Mouse (Mus musculus): ENCODE data around the gene Arhgef28. TPM values are rescaled to one million over a fixed set of nuclear protein-coding genes. Genes with fewer than 3 reads are reported as not detected.

Gene Arhgef28
- total and polyA plus RNA-seq, 3 experiments: not detected

DNA sequence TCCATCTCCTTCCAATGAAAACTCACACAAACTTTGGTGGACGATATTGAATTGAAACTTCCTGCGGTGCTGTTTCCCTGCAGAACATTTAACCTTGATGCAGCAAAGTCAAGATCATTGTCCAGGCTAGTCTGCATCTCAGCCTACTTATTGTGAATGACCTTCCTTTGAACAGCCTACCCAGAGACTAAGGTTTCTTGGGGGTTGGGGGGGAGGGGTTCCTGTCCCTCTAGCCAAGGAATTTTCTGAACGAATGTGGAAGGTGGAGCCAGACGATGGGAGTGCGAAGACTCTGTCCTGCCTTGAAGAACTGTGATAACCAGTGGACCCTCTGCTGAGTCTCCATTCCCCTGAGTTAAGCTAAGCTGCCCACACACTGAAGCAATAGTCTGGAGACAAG lies 80.6 kb downstream of the Arhgef28 start:
- TF ChIP-seq TAL1 (IDR thresholded peaks at IDR 0.05; ENCODE audit: low read length) (no peak), RCOR1 (IDR thresholded peaks at IDR 0.05; ENCODE audit: low read depth, low read length) (no peak), SIN3A (IDR thresholded peaks at IDR 0.05; ENCODE audit: low read length) (no peak), SMC3 (IDR thresholded peaks at IDR 0.05; ENCODE audit: low read depth, low read length) (no peak), POLR2AphosphoS2 (IDR thresholded peaks at IDR 0.05; ENCODE audit: low read length) (no peak), MEF2A (IDR thresholded peaks at IDR 0.05; ENCODE audit: extremely low read depth, insufficient replicate concordance, low read depth, low read length, poor library complexity, severe bottlenecking) (no peak), GATA1 (IDR thresholded peaks at IDR 0.05; ENCODE audit: low read depth, low read length) (no peak), NRF1 (IDR thresholded peaks at IDR 0.05; ENCODE audit: insufficient read depth, low read depth, low read length, poor library complexity, severe bottlenecking) (no peak), NELFE (IDR thresholded peaks at IDR 0.05; ENCODE audit: low read depth, low read length) (no peak), ZKSCAN1 (IDR thresholded peaks at IDR 0.05; ENCODE audit: low read depth, low read length) (no peak), EP300 (IDR thresholded peaks at IDR 0.05; ENCODE audit: low read depth in 1 of 2, low read length in 2 of 2) (no peak), POLR2AphosphoS5 (IDR thresholded peaks at IDR 0.05; ENCODE audit: borderline replicate concordance, low read depth, low read length) (no peak), MXI1 (IDR thresholded peaks at IDR 0.05; ENCODE audit: low read depth, low read length) (no peak), CHD2 (IDR thresholded peaks at IDR 0.05; ENCODE audit: low read length) (no peak)
- Histone ChIP-seq H3K4me1 (ENCODE audit: control insufficient read depth in 1 of 2, insufficient read depth in 2 of 2, low read length in 2 of 2) (peaks cover 0 to 10% of the 10 kb centered on the region in 2 experiments; a peak in 3 of 4 replicates), H3K27me3 (ENCODE audit: control insufficient read depth in 1 of 2, insufficient read depth in 2 of 2, low read length in 2 of 2) (no peaks in the 10 kb centered on the region), H3K79me2 (ENCODE audit: control insufficient read depth, insufficient read depth, low read length, poor library complexity) (no peaks in the 10 kb centered on the region), H3K9ac (ENCODE audit: control insufficient read depth, low read depth, low read length, poor library complexity, severe bottlenecking) (no peak overlapping the region), H3K27ac (ENCODE audit: control insufficient read depth, low read depth, low read length) (no peak overlapping the region), H3K36me3 (ENCODE audit: control insufficient read depth in 1 of 2, insufficient read depth in 2 of 2, low read length in 2 of 2) (peaks cover 0 to 6% of the 10 kb centered on the region in 2 experiments; a peak in 1 of 4 replicates), H3K4me3 (ENCODE audit: control insufficient read depth in 1 of 2, insufficient read depth in 1 of 2, low read depth in 2 of 2, low read length in 2 of 2) (no peak overlapping the region), H3K9me3 (replicated peaks; ENCODE audit: insufficient read depth, low read length) (no peaks in the 10 kb centered on the region)
- no peak for DNase-seq (ENCODE audit: low read depth, low spot score)

DNA sequence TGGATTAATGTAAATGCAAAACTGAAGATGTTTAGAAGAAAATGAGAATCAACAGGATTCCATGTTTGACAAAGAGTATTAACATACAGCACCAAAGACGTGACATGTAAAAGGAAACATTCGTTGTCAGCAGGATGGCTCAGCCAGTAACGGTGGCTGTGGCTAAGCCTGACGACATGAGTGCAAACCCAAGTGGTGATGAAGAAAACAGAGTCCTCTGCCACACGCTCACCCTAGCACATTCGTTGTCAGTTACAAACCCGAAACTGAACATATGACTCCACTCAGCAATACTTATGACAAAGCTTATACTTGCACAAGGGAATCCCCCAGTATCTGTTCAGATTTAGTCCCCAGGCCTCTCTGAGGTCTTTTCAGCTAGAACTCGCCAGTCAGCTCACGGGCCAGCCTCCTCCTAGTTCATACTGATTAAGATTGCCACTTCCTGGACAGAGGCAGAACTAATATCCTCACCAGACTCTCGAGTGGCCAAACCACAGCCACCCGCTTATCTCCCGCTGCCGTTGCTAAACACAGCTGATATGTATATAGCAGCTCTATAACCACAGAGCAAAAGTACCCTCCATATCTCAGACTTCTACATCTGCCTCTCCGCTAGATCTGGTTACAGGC lies 82.0 kb downstream of the Arhgef28 start:
- Histone ChIP-seq H3K4me3 (ENCODE audit: control insufficient read depth in 1 of 2, insufficient read depth in 1 of 2, low read depth in 2 of 2, low read length in 2 of 2) (no peak overlapping the region), H3K27ac (ENCODE audit: control insufficient read depth, low read depth, low read length) (no peak overlapping the region), H3K79me2 (ENCODE audit: control insufficient read depth, insufficient read depth, low read length, poor library complexity) (no peaks in the 10 kb centered on the region), H3K4me1 (ENCODE audit: control insufficient read depth in 1 of 2, insufficient read depth in 2 of 2, low read length in 2 of 2) (peaks cover 0 to 10% of the 10 kb centered on the region in 2 experiments; a peak in 3 of 4 replicates), H3K9me3 (replicated peaks; ENCODE audit: insufficient read depth, low read length) (no peaks in the 10 kb centered on the region), H3K27me3 (ENCODE audit: control insufficient read depth in 1 of 2, insufficient read depth in 2 of 2, low read length in 2 of 2) (no peaks in the 10 kb centered on the region), H3K36me3 (ENCODE audit: control insufficient read depth in 1 of 2, insufficient read depth in 2 of 2, low read length in 2 of 2) (peaks cover 0 to 6% of the 10 kb centered on the region in 2 experiments; a peak in 1 of 4 replicates), H3K9ac (ENCODE audit: control insufficient read depth, low read depth, low read length, poor library complexity, severe bottlenecking) (no peak overlapping the region)
- DNase-seq (ENCODE audit: low read depth, low spot score): peak; percentile 79
- TF ChIP-seq USF1 (IDR thresholded peaks at IDR 0.05; ENCODE audit: low read depth, low read length): no peak
- peak; percentile 66; the same call in 1 of the 2 replicates for TF ChIP-seq MAFK (IDR thresholded peaks at IDR 0.05; ENCODE audit: borderline replicate concordance, low read depth, low read length)
- TF ChIP-seq SMC3 (IDR thresholded peaks at IDR 0.05; ENCODE audit: low read depth, low read length): no peak
- TF ChIP-seq RCOR1 (IDR thresholded peaks at IDR 0.05; ENCODE audit: low read depth, low read length): peak; percentile 92
- TF ChIP-seq ZNF384 (IDR thresholded peaks at IDR 0.05; ENCODE audit: low read depth, low read length): no peak
- peak; percentile 89 for TF ChIP-seq GATA1 (IDR thresholded peaks at IDR 0.05; ENCODE audit: low read depth, low read length)
- TF ChIP-seq MYC (IDR thresholded peaks at IDR 0.05; ENCODE audit: low read depth, low read length): no peak
- TF ChIP-seq MYB (IDR thresholded peaks at IDR 0.05; ENCODE audit: low read depth, low read length): peak; percentile 74
- peak; percentile 89 for TF ChIP-seq BHLHE40 (IDR thresholded peaks at IDR 0.05; ENCODE audit: borderline replicate concordance, low read depth, low read length)
- TF ChIP-seq CHD1 (IDR thresholded peaks at IDR 0.05; ENCODE audit: low read depth, low read length): no peak
- TF ChIP-seq POLR2A (IDR thresholded peaks at IDR 0.05; ENCODE audit: control insufficient read depth in 1 of 2, insufficient read depth in 1 of 2, low read depth in 1 of 2, low read length in 2 of 2, poor library complexity in 1 of 2): no peak
- TF ChIP-seq RAD21 (IDR thresholded peaks at IDR 0.05; ENCODE audit: low read depth, low read length): no peak
- TF ChIP-seq ELF1 (IDR thresholded peaks at IDR 0.05; ENCODE audit: low read depth, low read length): peak; percentile 64; the same call in 1 of the 2 replicates
- TF ChIP-seq JUND (IDR thresholded peaks at IDR 0.05; ENCODE audit: low read depth, low read length): no peak
- TF ChIP-seq ETS1 (IDR thresholded peaks at IDR 0.05; ENCODE audit: low read depth, low read length): peak; percentile 92
- peak; percentile 87 for TF ChIP-seq TCF12 (IDR thresholded peaks at IDR 0.05; ENCODE audit: low read depth, low read length)
- TF ChIP-seq EP300 (IDR thresholded peaks at IDR 0.05; ENCODE audit: low read depth in 1 of 2, low read length in 2 of 2): peak; percentile 82 to 91
- no peak for TF ChIP-seq CTCF (IDR thresholded peaks at IDR 0.05 in 2 of 3, conservative IDR thresholded peaks at IDR 0.05 in 1 of 3; ENCODE audit: control insufficient read depth in 1 of 3, insufficient read depth in 1 of 3, low read depth in 2 of 3, low read length in 3 of 3, poor library complexity in 1 of 3, severe bottlenecking in 1 of 3)
- TF ChIP-seq MAZ (IDR thresholded peaks at IDR 0.05; ENCODE audit: low read depth, low read length): no peak
- TF ChIP-seq KAT2A (conservative IDR thresholded peaks at IDR 0.05; ENCODE audit: low read depth, low read length): no peak
- peak; percentile 75 for TF ChIP-seq SIN3A (IDR thresholded peaks at IDR 0.05; ENCODE audit: low read length)
- TF ChIP-seq MXI1 (IDR thresholded peaks at IDR 0.05; ENCODE audit: low read depth, low read length): no peak; the same call in 1 of the 2 replicates
